Mouse (Mus musculus): ENCODE results near the gene Casp9.
"Not testable (repeated sequence)": the region's sequence is repeated elsewhere in the genome, so short reads cannot be mapped to it uniquely, and the experiment has no call there.

The Casp9 gene

DNA sequence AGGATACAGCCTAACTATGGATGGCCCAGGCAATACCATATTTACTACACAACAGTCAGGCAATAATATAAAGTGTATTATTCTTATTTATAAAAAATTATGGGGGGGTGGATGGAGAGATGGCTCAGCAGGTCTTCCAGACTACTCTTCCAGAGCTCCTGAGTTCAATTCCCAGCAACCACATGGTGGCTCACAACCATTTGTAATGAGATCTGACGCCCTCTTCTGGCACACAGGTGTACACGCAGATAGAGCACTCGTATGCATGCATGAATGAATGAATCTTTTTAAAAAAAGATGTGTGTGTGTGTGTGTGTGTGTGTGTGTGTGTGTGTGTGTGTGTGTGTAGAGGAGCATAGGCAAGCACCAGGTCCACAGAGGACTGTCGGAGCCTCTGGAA, 20.4 kb upstream of the Casp9 start:
- in situ Hi-C loops (cut with MboI; ENCODE audit: unreplicated experiment in 2 of 2) = not testable (repeated sequence)

DNA sequence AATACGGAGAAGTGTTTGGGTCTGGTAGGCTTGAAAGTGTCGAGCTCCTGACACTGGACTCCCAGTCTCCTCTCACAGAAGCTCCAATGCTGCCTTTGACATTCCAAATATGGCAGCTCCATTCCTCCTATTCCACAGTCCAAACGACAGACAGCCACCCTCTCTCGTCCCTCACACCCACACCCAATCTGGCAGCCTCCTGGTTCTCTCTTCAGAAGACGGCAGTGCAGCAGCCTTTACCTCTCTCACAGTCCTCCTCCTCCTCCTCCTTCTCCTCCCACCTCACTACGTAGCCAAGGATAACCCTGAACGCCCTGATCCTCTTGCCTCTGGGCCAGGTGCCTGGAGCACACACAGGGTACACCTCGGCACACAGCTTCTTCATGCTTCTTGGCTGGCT, 13.6 kb upstream of the Casp9 start:
- in situ Hi-C loops (cut with MboI; ENCODE audit: unreplicated experiment in 2 of 2) = loop anchor here (5.0 to 25.0 kb wide), 3 partner anchors 43 to 343 kb away; partner anchors contain the start of genes Plekhm2 (in 1 of the 2), Srarp (in 1 of the 2) and Zbtb17 (in 1 of the 2)

GRCm38 (mm10) chr4:141781201-141781985, 12.0 kb upstream of the Casp9 start:
- in situ Hi-C loops (cut with MboI; ENCODE audit: unreplicated experiment in 2 of 2) = loop anchor here (5.0 to 25.0 kb wide), 3 partner anchors 44 to 344 kb away; partner anchors contain the start of genes Plekhm2 (in 1 of the 2), Srarp (in 1 of the 2) and Zbtb17 (in 1 of the 2)

DNA sequence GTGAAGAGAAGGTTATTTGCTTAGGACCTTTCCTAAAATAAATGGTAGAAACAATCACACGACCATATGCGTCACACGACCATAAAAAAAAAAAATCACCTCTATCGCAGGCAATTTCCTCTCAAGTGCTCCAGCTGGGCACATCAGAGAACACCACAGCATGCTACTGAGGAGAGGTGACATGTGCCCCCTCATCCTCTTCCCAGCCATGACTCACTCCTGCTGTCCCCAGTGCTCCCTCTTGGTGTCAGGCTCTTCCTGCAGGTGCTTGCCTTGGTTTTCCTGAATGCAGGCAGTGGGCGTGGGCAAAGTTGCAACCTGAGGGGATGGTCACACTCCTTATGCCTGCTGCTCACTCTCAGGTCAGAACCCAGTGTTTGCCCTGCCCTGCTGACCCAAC, 8.6 kb upstream of the Casp9 start:
- in situ Hi-C loops (cut with MboI; ENCODE audit: unreplicated experiment in 2 of 2) = loop anchor here (5.0 to 25.0 kb wide), 3 partner anchors 48 to 348 kb away; partner anchors contain the start of genes Plekhm2 (in 1 of the 2), Srarp (in 1 of the 2) and Zbtb17 (in 1 of the 2)

GRCm38 (mm10) chr4:141786141-141786540, 7.3 kb upstream of the Casp9 start:
- in situ Hi-C loops (cut with MboI; ENCODE audit: unreplicated experiment in 2 of 2) = loop anchor here in 1 of 2 experiments (25.0 kb wide), 2 partner anchors 124 to 349 kb away; partner anchors contain the start of genes Plekhm2, Srarp and Zbtb17

DNA sequence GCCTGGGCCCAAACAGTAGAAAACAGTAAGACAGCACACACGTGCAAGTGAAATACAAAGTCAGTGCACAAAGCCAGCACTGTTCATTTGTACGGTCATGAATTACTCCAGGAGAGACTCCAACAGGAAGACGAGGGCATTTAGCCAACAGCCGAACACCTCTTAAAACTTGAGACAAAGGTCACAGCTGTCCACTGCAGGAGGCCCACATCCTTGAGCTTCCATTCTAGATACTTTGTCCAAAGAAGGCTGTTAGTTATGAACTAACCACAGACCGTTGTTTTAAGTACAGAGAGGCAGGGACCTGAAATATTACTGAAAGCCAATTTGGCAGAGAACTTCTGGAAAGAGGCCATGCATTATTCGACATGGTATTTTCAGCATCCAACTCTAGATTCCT, 6.4 kb upstream of the Casp9 start:
- in situ Hi-C loops (cut with MboI; ENCODE audit: unreplicated experiment in 2 of 2) = loop anchor here in 1 of 2 experiments (25.0 kb wide), 2 partner anchors 125 to 350 kb away; partner anchors contain the start of genes Plekhm2, Srarp and Zbtb17

GRCm38 (mm10) chr4:141787462-141787861, 6.0 kb upstream of the Casp9 start:
- in situ Hi-C loops (cut with MboI; ENCODE audit: unreplicated experiment in 2 of 2) = loop anchor here in 1 of 2 experiments (25.0 kb wide), 2 partner anchors 125 to 350 kb away; partner anchors contain the start of genes Plekhm2, Srarp and Zbtb17

- in situ Hi-C loops (cut with MboI; ENCODE audit: unreplicated experiment in 2 of 2) = loop anchor here (5.0 to 25.0 kb wide), 7 partner anchors 67 to 1375 kb away; partner anchors contain the start of genes Plekhm2 (in 2 of the 2), Ddi2 (in 1 of the 2), Epha2 (in 1 of the 2) and Srarp (in 1 of the 2)
Measured at GRCm38 (mm10) chr4:141789564-141790218, 3.7 kb upstream of the Casp9 start.

GRCm38 (mm10) chr4:141790524-141790990, 2.9 kb upstream of the Casp9 start, which contains the start of gene Dnajc16:
Gene Dnajc16 (minus strand): TSS chr4:141790931.
- in situ Hi-C loops (cut with MboI; ENCODE audit: unreplicated experiment in 2 of 2) = loop anchor here (5.0 to 25.0 kb wide), 7 partner anchors 68 to 1374 kb away; partner anchors contain the start of genes Plekhm2 (in 2 of the 2), Ddi2 (in 1 of the 2), Epha2 (in 1 of the 2) and Srarp (in 1 of the 2)

- in situ Hi-C loops (cut with MboI; ENCODE audit: unreplicated experiment in 2 of 2) = loop anchor here (5.0 to 25.0 kb wide), 7 partner anchors 69 to 1373 kb away; partner anchors contain the start of genes Plekhm2 (in 2 of the 2), Ddi2 (in 1 of the 2), Epha2 (in 1 of the 2) and Srarp (in 1 of the 2)
Measured at GRCm38 (mm10) chr4:141791486-141791885, 1.9 kb upstream of the Casp9 start.

DNA sequence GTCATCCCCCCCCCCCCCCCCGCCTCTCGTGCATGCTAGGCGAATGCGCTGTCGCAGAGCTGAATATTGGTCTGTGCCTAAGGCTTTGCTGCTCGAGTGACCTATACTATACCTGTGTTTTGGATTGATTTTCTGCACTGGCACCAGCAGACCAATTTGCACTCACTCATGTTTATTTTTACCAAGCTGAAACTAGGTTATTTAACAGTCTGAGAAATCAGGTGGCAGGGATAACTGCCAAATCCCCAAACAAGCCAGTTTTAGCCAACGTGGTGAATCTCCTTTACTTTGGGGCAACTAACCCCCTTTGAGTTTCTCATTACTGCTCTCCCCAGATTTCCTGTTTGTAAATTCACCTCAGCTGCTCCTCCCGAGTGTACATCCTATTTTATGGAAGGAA, 1.5 kb upstream of the Casp9 start:
- in situ Hi-C loops (cut with MboI; ENCODE audit: unreplicated experiment in 2 of 2) = loop anchor here (5.0 to 25.0 kb wide), 7 partner anchors 70 to 1373 kb away; partner anchors contain the start of genes Plekhm2 (in 2 of the 2), Ddi2 (in 1 of the 2), Epha2 (in 1 of the 2) and Srarp (in 1 of the 2)

GRCm38 (mm10) chr4:141792554-141793281, 694 bp upstream of the Casp9 start:
- in situ Hi-C loops (cut with MboI; ENCODE audit: unreplicated experiment in 2 of 2) = loop anchor here (5.0 to 25.0 kb wide), 7 partner anchors 70 to 1372 kb away; partner anchors contain the start of genes Plekhm2 (in 2 of the 2), Ddi2 (in 1 of the 2), Epha2 (in 1 of the 2) and Srarp (in 1 of the 2)

DNA sequence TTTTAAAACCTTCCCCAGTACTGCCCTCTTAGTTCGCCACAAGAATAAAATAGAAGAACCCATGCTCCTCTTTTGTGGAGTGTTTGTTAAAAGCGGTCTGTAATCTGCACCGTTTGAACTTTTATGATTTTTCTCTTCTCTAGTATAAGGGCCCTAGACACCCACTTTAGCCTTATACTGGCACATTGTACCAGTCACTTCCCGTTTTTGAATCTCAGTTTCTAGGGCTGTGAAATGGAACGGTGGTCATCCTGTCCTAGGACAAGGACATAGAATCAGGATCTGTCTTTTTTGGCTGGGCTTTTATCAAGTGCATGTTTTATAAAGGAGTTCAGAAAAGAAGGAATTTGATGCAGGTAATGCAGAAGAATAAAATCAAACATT, 732 bp downstream of the Casp9 start:
- in situ Hi-C loops (cut with MboI; ENCODE audit: unreplicated experiment in 2 of 2) = loop anchor here (5.0 to 25.0 kb wide), 7 partner anchors 72 to 1371 kb away; partner anchors contain the start of genes Plekhm2 (in 2 of the 2), Ddi2 (in 1 of the 2), Epha2 (in 1 of the 2) and Srarp (in 1 of the 2)

DNA sequence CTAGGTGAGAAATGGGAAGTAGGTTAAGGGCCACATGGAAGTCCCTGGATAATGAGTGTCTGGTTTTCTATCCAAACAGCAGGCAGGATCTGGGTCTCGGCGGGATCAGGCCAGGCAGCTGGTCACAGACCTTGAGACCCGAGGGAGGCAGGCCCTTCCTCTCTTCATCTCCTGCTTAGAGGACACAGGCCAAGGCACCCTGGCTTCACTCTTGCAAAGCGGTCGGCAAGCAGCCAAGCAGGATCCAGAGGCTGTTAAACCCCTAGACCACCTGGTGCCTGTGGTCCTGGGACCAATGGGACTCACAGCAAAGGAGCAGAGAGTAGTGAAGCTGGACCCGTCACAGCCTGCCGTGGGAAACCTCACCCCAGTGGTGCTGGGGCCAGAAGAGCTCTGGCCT, 2.9 kb downstream of the Casp9 start:
- in situ Hi-C loops (cut with MboI; ENCODE audit: unreplicated experiment in 2 of 2) = loop anchor here (10.0 to 25.0 kb wide), 5 partner anchors 132 to 1368 kb away; partner anchors contain the start of genes Plekhm2 (in 2 of the 2), Srarp (in 1 of the 2) and Zbtb17 (in 1 of the 2)

- in situ Hi-C loops (cut with MboI; ENCODE audit: unreplicated experiment in 2 of 2) = loop anchor here (10.0 to 25.0 kb wide), 5 partner anchors 132 to 1368 kb away; partner anchors contain the start of genes Plekhm2 (in 2 of the 2), Srarp (in 1 of the 2) and Zbtb17 (in 1 of the 2)
Measured at GRCm38 (mm10) chr4:141796954-141797353, 3.5 kb downstream of the Casp9 start.

DNA sequence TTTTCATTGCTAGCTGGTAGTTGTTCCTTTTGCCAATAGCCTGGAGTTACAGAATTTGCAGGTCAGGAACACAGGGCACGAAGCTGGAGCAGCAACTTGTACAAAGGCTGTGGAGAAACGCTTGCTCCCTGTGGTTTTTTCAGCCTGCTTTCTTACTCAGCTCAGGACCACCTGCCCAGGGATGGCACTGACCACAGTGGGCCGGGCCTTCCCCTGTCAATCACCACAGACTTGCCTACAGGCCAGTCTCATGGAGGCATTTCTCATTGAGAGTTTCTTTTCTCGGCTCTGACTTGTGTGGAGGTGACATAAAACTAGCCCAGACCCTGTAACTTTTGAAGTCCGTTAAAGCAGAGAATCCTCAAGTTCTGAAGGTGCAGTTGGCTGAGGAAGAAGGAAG, 4.1 kb downstream of the Casp9 start:
- in situ Hi-C loops (cut with MboI; ENCODE audit: unreplicated experiment in 2 of 2) = loop anchor here (10.0 to 25.0 kb wide), 5 partner anchors 133 to 1367 kb away; partner anchors contain the start of genes Plekhm2 (in 2 of the 2), Srarp (in 1 of the 2) and Zbtb17 (in 1 of the 2)

GRCm38 (mm10) chr4:141804105-141804504, 10.7 kb downstream of the Casp9 start:
- in situ Hi-C loops (cut with MboI; ENCODE audit: unreplicated experiment in 2 of 2) = no loop called here

DNA sequence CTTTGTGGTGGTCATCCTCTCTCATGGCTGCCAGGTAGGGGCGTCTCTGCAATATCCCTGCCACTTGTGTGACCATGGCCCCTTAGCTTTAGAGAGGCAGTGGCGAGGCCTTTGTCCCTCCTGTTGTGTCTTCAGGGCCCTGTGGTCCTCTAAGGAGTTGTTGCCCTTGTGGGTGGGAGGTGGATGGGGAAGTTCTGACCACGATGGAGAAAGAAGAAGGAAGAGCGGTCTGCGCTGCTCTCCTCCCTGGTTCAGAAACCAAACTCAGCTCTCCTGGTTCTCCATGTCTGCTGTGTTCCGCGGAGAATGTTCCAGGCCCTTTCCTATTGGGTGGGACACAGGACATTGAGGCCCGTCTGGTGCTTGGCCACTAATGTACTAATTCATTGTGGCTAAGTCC, 12.5 kb downstream of the Casp9 start:
- in situ Hi-C loops (cut with MboI; ENCODE audit: unreplicated experiment in 2 of 2) = loop anchor here in 1 of 2 experiments (5.0 kb wide), 1 partner anchor 184 kb away; the partner anchor contains the start of gene Slc25a34
